Mouse (Mus musculus) A20 (cell line): ENCODE measurements around the gene Srebf1.
A peak's percentile ranks its signal among the peaks of the same experiment; 100 is the strongest.

Source experiments
- DNase-seq: peaks from one replicate; pipeline ENCODE4 v3.0.0-alpha.2; 2011; ENCODE audit warnings: low read depth, low spot score

Gene Srebf1

GRCm38 (mm10) chr11:60182116-60182670 lies 40.2 kb downstream of the Srebf1 start:
- no peak for DNase-seq

GRCm38 (mm10) chr11:60178506-60178905 lies 43.9 kb downstream of the Srebf1 start:
- DNase-seq: no peak

- no peak for DNase-seq
These were observed 44.4 kb downstream of the Srebf1 start for GRCm38 (mm10) chr11:60178005-60178404.

GRCm38 (mm10) chr11:60176975-60177657 lies 45.3 kb downstream of the Srebf1 start:
- DNase-seq: no peak

- peak; percentile 81 for DNase-seq
These were observed 46.0 kb downstream of the Srebf1 start for GRCm38 (mm10) chr11:60176182-60176974.

- peak; percentile 68 for DNase-seq
These were observed 46.8 kb downstream of the Srebf1 start for GRCm38 (mm10) chr11:60175371-60176181.

- no peak for DNase-seq
These were observed 48.7 kb downstream of the Srebf1 start for GRCm38 (mm10) chr11:60173606-60174184.

GRCm38 (mm10) chr11:60172074-60172473 lies 50.3 kb downstream of the Srebf1 start:
- no peak for DNase-seq

- no peak for DNase-seq
These were observed 53.6 kb downstream of the Srebf1 start for GRCm38 (mm10) chr11:60168780-60169179.

- DNase-seq: no peak
These were observed 57.3 kb downstream of the Srebf1 start for GRCm38 (mm10) chr11:60165076-60165475.

- no peak for DNase-seq
These were observed 57.9 kb downstream of the Srebf1 start for GRCm38 (mm10) chr11:60164450-60164849.

- no peak for DNase-seq
These were observed 59.0 kb downstream of the Srebf1 start for GRCm38 (mm10) chr11:60163362-60163761.

GRCm38 (mm10) chr11:60162547-60162946 lies 59.8 kb downstream of the Srebf1 start:
- DNase-seq: no peak

- no peak for DNase-seq
These were observed 61.1 kb downstream of the Srebf1 start for GRCm38 (mm10) chr11:60161146-60161874.

- DNase-seq: no peak
These were observed 61.8 kb downstream of the Srebf1 start for GRCm38 (mm10) chr11:60160454-60161114.

GRCm38 (mm10) chr11:60159955-60160354 lies 62.4 kb downstream of the Srebf1 start:
- no peak for DNase-seq

GRCm38 (mm10) chr11:60158271-60158670 lies 64.1 kb downstream of the Srebf1 start:
- DNase-seq: no peak

GRCm38 (mm10) chr11:60155690-60156089 lies 66.7 kb downstream of the Srebf1 start:
- no peak for DNase-seq

- DNase-seq: no peak
These were observed 68.4 kb downstream of the Srebf1 start for GRCm38 (mm10) chr11:60153936-60154335.

GRCm38 (mm10) chr11:60152339-60152738 lies 70.0 kb downstream of the Srebf1 start:
- no peak for DNase-seq
